Mouse (Mus musculus) midbrain, embryonic 11.5 days (tissue): ENCODE data around the gene Pafah1b3. TPM values are rescaled to one million over a fixed set of nuclear protein-coding genes. Genes with fewer than 3 reads are reported as not detected.
"Not testable (repeated sequence)": the region's sequence is repeated elsewhere in the genome, so short reads cannot be mapped to it uniquely, and the experiment has no call there.

Experiments used
- ATAC-seq: fragments of 200-750 bp; cut with Nextera tagmentation; 2 replicates; pipeline ENCODE4 v1.8.0; 2017; ENCODE audit warnings: moderate TSS enrichment, moderate library complexity; ENCODE audit not compliant: low FRiP score
- DNase-seq: peaks from one replicate; pipeline ENCODE4 v3.0.0; 2015; ENCODE audit warnings: low spot score; ENCODE audit errors: missing footprints
- H3K27ac ChIP-seq: fragments of 300-500 bp; sonication (generic); 2 replicates; pipeline ENCODE4 v1.5.1; 2014; ENCODE audit warnings: low read depth, low read length
- H3K27me3 ChIP-seq: fragments of 300-500 bp; sonication (generic); 2 replicates; pipeline ENCODE4 v1.6.1; 2014; ENCODE audit warnings: mild to moderate bottlenecking, low read length, moderate library complexity, mixed read lengths; ENCODE audit not compliant: control insufficient read depth, insufficient read depth
- H3K36me3 ChIP-seq: fragments of 300-500 bp; sonication (generic); 2 replicates; pipeline ENCODE4 v1.6.1; 2014; ENCODE audit warnings: mild to moderate bottlenecking, low read length, moderate library complexity, mixed read lengths; ENCODE audit not compliant: control insufficient read depth, insufficient read depth
- H3K4me1 ChIP-seq: fragments of 300-500 bp; sonication (generic); 2 replicates; pipeline ENCODE4 v1.6.1; 2014; ENCODE audit warnings: low read length; ENCODE audit not compliant: control insufficient read depth, insufficient read depth
- H3K4me2 ChIP-seq: fragments of 300-500 bp; sonication (generic); 2 replicates; pipeline ENCODE4 v1.6.1; 2014; ENCODE audit warnings: mild to moderate bottlenecking, moderate library complexity
- H3K4me3 ChIP-seq: fragments of 300-500 bp; sonication (generic); 2 replicates; pipeline ENCODE4 v1.5.1; 2014; ENCODE audit warnings: low read depth, low read length
- H3K9ac ChIP-seq: fragments of 300-500 bp; sonication (generic); 2 replicates; pipeline ENCODE4 v1.6.1; 2014; ENCODE audit warnings: low read length
- H3K9me3 ChIP-seq: fragments of 300-500 bp; sonication (generic); 2 replicates; pipeline ENCODE4 v1.6.1; 2016; ENCODE audit warnings: low read length; ENCODE audit not compliant: control insufficient read depth
- WGBS: fragments of 180-500 bp; shearing (Covaris S2); extraction: QIAGEN DNeasy Blood & Tissue Kit; methylation state at CpG from one replicate; pipeline ENCODE4 v1.1.7; 2014; 5-methylcytosine and 5-hydroxymethylcytosine counted together
- polyA plus RNA-seq: library from polyadenylated mRNA; unstranded; fragments of >200 nt; fragmentation: Nextera tagmentation; extraction: Ambion mirVana; gene quantifications from 2 replicates; pipeline ENCODE4 v1.2.1, GENCODE M21; 2014

Gene Pafah1b3
- 306 and 332 TPM in 2 replicates for polyA plus RNA-seq

DNA sequence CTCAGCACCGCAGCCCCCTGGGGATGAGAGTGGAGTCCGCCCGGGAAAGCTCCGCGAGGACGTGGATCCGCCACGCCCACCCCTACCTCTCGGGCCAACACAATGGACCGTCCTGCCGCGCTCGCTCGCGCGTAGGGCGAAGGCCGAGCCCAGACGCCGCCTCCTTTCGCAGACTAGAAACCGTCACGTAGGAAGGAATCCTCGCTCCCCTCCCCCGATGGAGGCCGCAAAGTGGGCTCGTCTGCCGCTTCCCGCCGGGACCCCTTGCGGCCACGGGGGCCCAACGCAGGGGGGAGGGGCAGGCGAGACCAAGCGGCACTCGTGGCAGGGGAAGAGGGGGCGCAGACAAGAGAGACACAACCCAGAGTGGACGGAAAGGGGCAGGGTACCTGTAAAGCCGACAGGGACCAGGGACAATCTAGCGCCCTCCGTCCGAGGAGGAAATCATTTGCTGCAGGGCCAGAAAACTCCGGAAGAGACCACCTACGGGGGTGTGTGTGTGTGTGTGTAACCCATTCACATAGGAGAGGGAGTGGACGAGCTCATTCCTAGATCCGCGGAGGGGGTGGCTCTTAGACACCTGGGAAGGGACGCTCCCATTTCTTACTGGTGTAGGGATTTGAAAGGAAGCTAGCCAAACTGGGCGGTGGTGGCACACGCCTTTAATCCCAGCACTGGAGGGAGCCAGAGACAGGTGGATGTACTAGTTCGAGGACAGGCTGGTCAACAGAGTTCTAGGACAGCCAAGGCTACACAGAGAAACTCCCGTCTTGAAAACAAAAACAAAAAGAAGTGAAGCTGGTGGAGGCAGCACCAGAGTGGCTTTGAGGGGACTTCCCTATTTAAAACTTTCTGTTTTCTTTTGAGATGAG is at the start of gene Pafah1b3:
TSS of gene Pafah1b3 (minus strand) at position 533 of the 872 bp plus-strand sequence.
- H3K36me3 ChIP-seq = peaks cover 6% of the 10 kb centered on the region
- H3K4me3 ChIP-seq = peak within 1 kb of the TSS; percentile 81
- peak within 1 kb of the TSS; percentile 82 for H3K4me2 ChIP-seq
- DNase-seq (peak; percentile 99), ATAC-seq (peak; percentile 92)
- no peaks in the 10 kb centered on the region for H3K27me3 ChIP-seq
- H3K9me3 ChIP-seq = no peaks in the 10 kb centered on the region
- H3K4me1 ChIP-seq = peaks cover 8% of the 10 kb centered on the region
- 1% methylated on average over 52 of the region's 52 CpGs for WGBS
- H3K9ac ChIP-seq = peak within 1 kb of the TSS; percentile 81
- peak within 1 kb of the TSS; percentile 89 for H3K27ac ChIP-seq

GRCm38 (mm10) chr7:25341000-25341784 is 43.4 kb upstream of the Pafah1b3 start:
- WGBS = 78% methylated on average over 20 of the region's 20 CpGs
- H3K9me3 ChIP-seq = no peaks in the 10 kb centered on the region
- no peak overlapping the region for H3K27ac ChIP-seq
- no peak overlapping the region for H3K9ac ChIP-seq
- H3K4me2 ChIP-seq = no peak overlapping the region
- DNase-seq = no peak
- peaks cover 5% of the 10 kb centered on the region for H3K36me3 ChIP-seq
- H3K4me1 ChIP-seq = no peaks in the 10 kb centered on the region
- no peaks in the 10 kb centered on the region for H3K27me3 ChIP-seq
- ATAC-seq = no peak
- H3K4me3 ChIP-seq = no peak overlapping the region

DNA sequence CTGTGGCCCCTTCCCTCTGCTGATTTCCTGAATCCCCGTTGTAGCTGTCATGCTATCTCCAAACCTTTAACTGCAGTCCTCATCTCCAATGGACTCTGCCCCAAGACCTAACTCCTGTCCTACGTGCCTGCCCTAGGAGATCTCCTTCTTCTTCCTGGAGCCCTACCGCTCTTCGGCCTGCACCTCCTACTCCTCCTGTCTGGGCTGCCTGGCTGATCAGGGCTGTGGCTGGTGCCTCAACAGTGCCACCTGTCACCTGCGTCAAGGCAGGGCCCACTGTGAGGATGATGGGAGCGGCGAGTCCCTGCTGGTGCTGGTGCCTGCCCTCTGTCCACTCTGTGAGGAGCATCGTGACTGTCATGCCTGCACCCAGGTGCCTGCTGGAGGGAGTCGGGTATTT is 41.5 kb upstream of the Pafah1b3 start:
- H3K27ac ChIP-seq = no peak overlapping the region
- no peaks in the 10 kb centered on the region for H3K9me3 ChIP-seq
- 87% methylated on average over 9 of the region's 9 CpGs for WGBS
- H3K27me3 ChIP-seq = no peaks in the 10 kb centered on the region
- no peak for DNase-seq
- no peak overlapping the region for H3K4me2 ChIP-seq
- ATAC-seq = no peak
- no peaks in the 10 kb centered on the region for H3K4me1 ChIP-seq
- no peak overlapping the region for H3K4me3 ChIP-seq
- H3K36me3 ChIP-seq = peaks cover 8% of the 10 kb centered on the region
- no peak overlapping the region for H3K9ac ChIP-seq

- Histone ChIP-seq H3K4me1 (no peaks in the 10 kb centered on the region), H3K36me3 (peaks cover 11% of the 10 kb centered on the region), H3K4me3 (no peak overlapping the region), H3K27me3 (no peaks in the 10 kb centered on the region), H3K4me2 (no peak overlapping the region), H3K27ac (no peak overlapping the region), H3K9me3 (no peaks in the 10 kb centered on the region), H3K9ac (no peak overlapping the region)
- ATAC-seq (0 out of 2 replicates have a peak, but pooled peaks have one; percentile 19), DNase-seq (no peak)
- 84% methylated on average over 12 of the region's 12 CpGs for WGBS
Measured at GRCm38 (mm10) chr7:25334472-25334871, 36.7 kb upstream of the Pafah1b3 start.

DNA sequence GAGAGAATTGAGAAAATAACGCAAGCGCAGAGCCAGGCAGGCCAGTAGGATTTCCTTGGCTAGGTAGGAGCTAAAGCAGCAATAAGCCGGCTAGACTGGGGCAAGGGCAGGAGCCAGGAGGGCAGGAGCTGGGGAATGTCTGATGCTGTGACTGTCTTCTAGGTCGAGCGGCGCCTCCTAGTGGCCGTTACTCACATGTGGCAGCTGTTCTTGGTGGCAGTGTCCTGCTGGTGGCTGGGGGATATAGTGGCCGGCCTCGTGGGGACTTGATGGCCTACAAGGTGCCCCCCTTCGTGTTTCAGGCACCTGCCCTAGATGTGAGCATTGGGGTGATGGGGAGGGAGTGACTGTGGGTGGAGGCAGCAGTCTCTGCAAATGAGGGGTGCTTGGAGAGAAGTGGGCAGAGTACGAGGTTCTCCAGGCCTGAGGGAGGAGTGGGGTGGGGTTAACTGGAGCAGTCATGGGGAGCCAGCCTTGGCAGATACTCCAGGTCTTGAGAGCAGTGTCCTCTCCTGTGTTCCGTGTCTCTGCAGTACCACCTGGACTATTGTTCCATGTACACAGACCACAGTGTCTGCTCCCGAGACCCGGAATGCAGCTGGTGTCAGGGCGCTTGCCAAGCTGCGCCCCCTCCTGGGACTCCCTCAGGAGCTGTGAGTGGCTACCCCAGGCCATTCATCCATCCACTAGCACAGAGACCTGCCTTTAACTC is 36.0 kb upstream of the Pafah1b3 start:
- H3K36me3 ChIP-seq = peaks cover 11% of the 10 kb centered on the region

GRCm38 (mm10) chr7:25326233-25326632 is 28.4 kb upstream of the Pafah1b3 start:
- Histone ChIP-seq H3K4me2 (no peak overlapping the region), H3K4me1 (peaks cover 10% of the 10 kb centered on the region), H3K36me3 (peaks cover 3% of the 10 kb centered on the region), H3K27ac (no peak overlapping the region), H3K4me3 (no peak overlapping the region), H3K9me3 (no peaks in the 10 kb centered on the region), H3K9ac (no peak overlapping the region), H3K27me3 (no peaks in the 10 kb centered on the region)
- no peak for DNase-seq
- no peak for ATAC-seq
- WGBS = 94% methylated on average over 8 of the region's 8 CpGs

More for the DNA sequence above, 36.0 kb upstream of the Pafah1b3 start:
- H3K4me3 ChIP-seq = no peak overlapping the region
- no peaks in the 10 kb centered on the region for H3K4me1 ChIP-seq
- H3K4me2 ChIP-seq = no peak overlapping the region
- no peaks in the 10 kb centered on the region for H3K27me3 ChIP-seq
- DNase-seq (peak; percentile 93), ATAC-seq (peak; percentile 72)
- no peak overlapping the region for H3K9ac ChIP-seq
- H3K9me3 ChIP-seq = no peaks in the 10 kb centered on the region
- H3K27ac ChIP-seq = no peak overlapping the region
- 41% methylated on average over 16 of the region's 16 CpGs for WGBS

- H3K27ac ChIP-seq, ATAC-seq, H3K4me2 ChIP-seq, H3K27me3 ChIP-seq, H3K36me3 ChIP-seq, H3K9ac ChIP-seq, H3K4me3 ChIP-seq, DNase-seq, H3K9me3 ChIP-seq: not testable (repeated sequence)
- 91% methylated on average over 5 of the region's 6 CpGs for WGBS
- peaks cover 10% of the 10 kb centered on the region for H3K4me1 ChIP-seq
Measured at GRCm38 (mm10) chr7:25325431-25325830, 27.6 kb upstream of the Pafah1b3 start.

- no peak overlapping the region for H3K4me3 ChIP-seq
- no peak overlapping the region for H3K27ac ChIP-seq
- no peaks in the 10 kb centered on the region for H3K27me3 ChIP-seq
- H3K9ac ChIP-seq = no peak overlapping the region
- 97% methylated on average over 2 of the region's 2 CpGs for WGBS
- H3K9me3 ChIP-seq = no peaks in the 10 kb centered on the region
- ATAC-seq = no peak
- peaks cover 13% of the 10 kb centered on the region for H3K4me1 ChIP-seq
- no peak overlapping the region for H3K4me2 ChIP-seq
- DNase-seq = no peak
- H3K36me3 ChIP-seq = no peaks in the 10 kb centered on the region
Measured at GRCm38 (mm10) chr7:25323219-25323618, 25.4 kb upstream of the Pafah1b3 start.
